Mouse (Mus musculus): ENCODE data around the gene Rasgef1c. TPM values are rescaled to one million over a fixed set of nuclear protein-coding genes. Genes with fewer than 3 reads are reported as not detected.

The Rasgef1c gene
- polyA plus RNA-seq, 2 experiments, result not detected

GRCm38 (mm10) chr11:49985009-49985408, 83.4 kb downstream of the Rasgef1c start:
- ATAC-seq (ENCODE audit: insufficient read depth) (peak; percentile 78), DNase-seq (ENCODE audit: low read depth in 3 of 3, low spot score in 3 of 3) (peak; percentile 73 to 86 (median 80))
- WGBS (ENCODE audit: insufficient replicate concordance), result 48% methylated on average over 4 of the region's 4 CpGs
- peak overlapping the region; percentile 70 for H3K27ac ChIP-seq
- H3K4me1 ChIP-seq (replicated peaks; ENCODE audit: control insufficient read depth in 2 of 2, insufficient read depth in 2 of 2, low read length in 1 of 2), result peaks cover 51 to 55% of the 10 kb centered on the region in 2 experiments
- H3K36me3 ChIP-seq (replicated peaks; ENCODE audit: control insufficient read depth, insufficient read depth, low read depth), result no peaks in the 10 kb centered on the region
- H3K4me2 ChIP-seq (ENCODE audit: low read depth), result peak overlapping the region; percentile 23
- TF ChIP-seq EP300 (IDR thresholded peaks at IDR 0.05; ENCODE audit: low read depth) (peak; percentile 83), CTCF (IDR thresholded peaks at IDR 0.05; ENCODE audit: low read depth) (no peak)
- H3K4me3 ChIP-seq (ENCODE audit: insufficient read depth in 1 of 2, low read depth in 2 of 2, low read length in 2 of 2), result peak overlapping the region in 1 of 2 experiments; percentile 6; a peak in 1 of 4 replicates
- no peaks in the 10 kb centered on the region for H3K9me3 ChIP-seq (ENCODE audit: control insufficient read depth, low read length)
- no peak overlapping the region for H3K9ac ChIP-seq (replicated peaks)
- no peaks in the 10 kb centered on the region for H3K27me3 ChIP-seq (ENCODE audit: control insufficient read depth, insufficient read depth, low read length)

- Histone ChIP-seq H3K9me3 (ENCODE audit: control insufficient read depth, low read length) (no peaks in the 10 kb centered on the region), H3K27ac (peak overlapping the region; percentile 70), H3K4me1 (replicated peaks; ENCODE audit: control insufficient read depth in 2 of 2, insufficient read depth in 2 of 2, low read length in 1 of 2) (peaks cover 40 to 41% of the 10 kb centered on the region in 2 experiments), H3K9ac (replicated peaks) (peak overlapping the region; percentile 23; the same call in 1 of the 2 replicates), H3K36me3 (replicated peaks; ENCODE audit: control insufficient read depth, insufficient read depth, low read depth) (no peaks in the 10 kb centered on the region), H3K4me3 (ENCODE audit: insufficient read depth in 1 of 2, low read depth in 2 of 2, low read length in 2 of 2) (no peak overlapping the region), H3K4me2 (ENCODE audit: low read depth) (no peak overlapping the region), H3K27me3 (ENCODE audit: control insufficient read depth, insufficient read depth, low read length) (no peaks in the 10 kb centered on the region)
- TF ChIP-seq EP300 (IDR thresholded peaks at IDR 0.05; ENCODE audit: low read depth) (no peak), CTCF (IDR thresholded peaks at IDR 0.05; ENCODE audit: low read depth) (peak; percentile 92)
- DNase-seq (ENCODE audit: low read depth in 3 of 3, low spot score in 3 of 3), result peak in 2 of 3 experiments; percentile 53 to 55
- 13% methylated on average over 10 of the region's 10 CpGs for WGBS (ENCODE audit: insufficient replicate concordance)
- peak; percentile 43; the same call in 1 of the 2 replicates for ATAC-seq (ENCODE audit: insufficient read depth)
Measured at GRCm38 (mm10) chr11:49986277-49987036, 84.8 kb downstream of the Rasgef1c start.

GRCm38 (mm10) chr11:49994536-49994935, 92.9 kb downstream of the Rasgef1c start:
- 20% methylated on average over 2 of the region's 2 CpGs for WGBS (ENCODE audit: insufficient replicate concordance)
- Histone ChIP-seq H3K9ac (replicated peaks) (no peak overlapping the region), H3K27ac (no peak overlapping the region), H3K4me2 (ENCODE audit: low read depth) (no peak overlapping the region), H3K9me3 (ENCODE audit: control insufficient read depth, low read length) (no peaks in the 10 kb centered on the region), H3K4me1 (replicated peaks; ENCODE audit: control insufficient read depth in 2 of 2, insufficient read depth in 2 of 2, low read length in 1 of 2) (peaks cover 9% of the 10 kb centered on the region in 2 experiments), H3K4me3 (ENCODE audit: insufficient read depth in 1 of 2, low read depth in 2 of 2, low read length in 2 of 2) (no peak overlapping the region), H3K27me3 (ENCODE audit: control insufficient read depth, insufficient read depth, low read length) (no peaks in the 10 kb centered on the region), H3K36me3 (replicated peaks; ENCODE audit: control insufficient read depth, insufficient read depth, low read depth) (no peaks in the 10 kb centered on the region)
- TF ChIP-seq EP300 (IDR thresholded peaks at IDR 0.05; ENCODE audit: low read depth) (no peak), CTCF (IDR thresholded peaks at IDR 0.05; ENCODE audit: low read depth) (no peak)
- no peak for DNase-seq (ENCODE audit: low read depth in 3 of 3, low spot score in 3 of 3)
- peak; percentile 59; the same call in 1 of the 2 replicates for ATAC-seq (ENCODE audit: insufficient read depth)

- no peak for ATAC-seq (ENCODE audit: insufficient read depth)
- no peak overlapping the region for H3K4me2 ChIP-seq (ENCODE audit: low read depth)
- TF ChIP-seq EP300 (IDR thresholded peaks at IDR 0.05; ENCODE audit: low read depth) (no peak), CTCF (IDR thresholded peaks at IDR 0.05; ENCODE audit: low read depth) (no peak)
- no peak for DNase-seq (ENCODE audit: low read depth in 3 of 3, low spot score in 3 of 3)
- no peak overlapping the region for H3K4me3 ChIP-seq (ENCODE audit: insufficient read depth in 1 of 2, low read depth in 2 of 2, low read length in 2 of 2)
- no peak overlapping the region for H3K9ac ChIP-seq (replicated peaks)
- no peaks in the 10 kb centered on the region for H3K27me3 ChIP-seq (ENCODE audit: control insufficient read depth, insufficient read depth, low read length)
- peaks cover 9% of the 10 kb centered on the region in 2 experiments for H3K4me1 ChIP-seq (replicated peaks; ENCODE audit: control insufficient read depth in 2 of 2, insufficient read depth in 2 of 2, low read length in 1 of 2)
- 30% methylated on average over 4 of the region's 4 CpGs for WGBS (ENCODE audit: insufficient replicate concordance)
- H3K27ac ChIP-seq, result no peak overlapping the region
- H3K9me3 ChIP-seq (ENCODE audit: control insufficient read depth, low read length), result no peaks in the 10 kb centered on the region
- H3K36me3 ChIP-seq (replicated peaks; ENCODE audit: control insufficient read depth, insufficient read depth, low read depth), result no peaks in the 10 kb centered on the region
Measured at GRCm38 (mm10) chr11:49996398-49996797, 94.8 kb downstream of the Rasgef1c start.

GRCm38 (mm10) chr11:49997321-49997720, 95.7 kb downstream of the Rasgef1c start:
- Histone ChIP-seq H3K9me3 (ENCODE audit: control insufficient read depth, low read length) (no peaks in the 10 kb centered on the region), H3K4me2 (ENCODE audit: low read depth) (no peak overlapping the region), H3K9ac (replicated peaks) (no peak overlapping the region), H3K4me3 (ENCODE audit: insufficient read depth in 1 of 2, low read depth in 2 of 2, low read length in 2 of 2) (no peak overlapping the region), H3K4me1 (replicated peaks; ENCODE audit: control insufficient read depth in 2 of 2, insufficient read depth in 2 of 2, low read length in 1 of 2) (peaks cover 9% of the 10 kb centered on the region in 2 experiments), H3K27ac (no peak overlapping the region), H3K36me3 (replicated peaks; ENCODE audit: control insufficient read depth, insufficient read depth, low read depth) (no peaks in the 10 kb centered on the region), H3K27me3 (ENCODE audit: control insufficient read depth, insufficient read depth, low read length) (no peaks in the 10 kb centered on the region)
- no peak for TF ChIP-seq EP300 (IDR thresholded peaks at IDR 0.05; ENCODE audit: low read depth)
- TF ChIP-seq CTCF (IDR thresholded peaks at IDR 0.05; ENCODE audit: low read depth), result no peak
- DNase-seq (ENCODE audit: low read depth in 3 of 3, low spot score in 3 of 3) (no peak), ATAC-seq (ENCODE audit: insufficient read depth) (no peak)
- 34% methylated on average over 5 of the region's 5 CpGs for WGBS (ENCODE audit: insufficient replicate concordance)

All from liver, embryonic 14.5 days (tissue).